Mouse (Mus musculus) R1 (cell line): ENCODE data around the gene Btaf1.

Source experiments
- DNase-seq: peaks from one replicate; pipeline ENCODE4 v3.0.0-alpha.2; 2018; ENCODE audit warnings: low read depth, low spot score

Btaf1 gene

DNA sequence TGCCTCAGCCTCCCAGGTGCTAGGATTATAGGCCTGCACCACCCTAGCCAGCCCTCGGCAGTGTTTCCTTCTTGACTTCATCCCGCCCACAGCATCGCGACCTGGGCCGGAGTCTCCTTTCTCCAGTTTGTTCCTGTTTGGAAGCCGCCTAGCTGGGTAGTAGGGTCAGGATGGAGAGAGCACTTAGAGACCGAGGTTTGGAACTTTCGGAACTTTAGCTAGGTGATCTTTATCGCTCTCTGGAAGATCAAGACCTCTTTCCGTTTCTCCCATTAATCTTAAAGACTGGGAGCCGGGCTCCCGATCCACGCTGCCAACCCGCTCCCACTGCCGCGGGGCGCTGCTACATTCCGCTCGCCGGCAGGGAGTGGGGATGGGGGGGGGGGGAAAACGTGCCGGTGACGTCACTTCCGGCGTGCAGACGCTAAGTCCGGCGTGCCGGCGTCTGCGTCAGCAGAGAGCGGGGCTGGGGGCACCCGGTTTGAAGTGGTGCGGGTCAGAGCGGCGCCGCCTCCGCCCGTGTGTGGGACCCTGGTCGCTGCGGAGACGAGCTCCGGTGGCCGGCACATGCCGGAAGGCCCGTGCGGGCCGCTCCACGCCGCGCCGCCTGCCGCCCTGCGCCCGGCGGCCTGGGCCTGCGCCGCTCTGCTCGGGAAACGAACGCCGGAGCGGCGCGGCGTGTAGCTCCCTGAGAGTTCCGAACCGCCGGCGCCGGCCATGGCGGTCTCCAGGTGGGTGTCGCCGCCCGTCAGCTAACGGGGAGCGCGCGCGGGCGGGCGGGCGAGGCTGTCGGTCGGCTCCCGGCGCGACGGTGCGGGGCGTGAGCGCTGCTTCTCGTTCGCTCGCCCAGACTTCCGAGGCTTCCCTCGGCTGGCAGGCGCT lies at the start of gene Btaf1:
Gene Btaf1 (plus strand): TSS at position 409 of the 882 bp plus-strand sequence.
- peak; percentile 90 for DNase-seq

DNA sequence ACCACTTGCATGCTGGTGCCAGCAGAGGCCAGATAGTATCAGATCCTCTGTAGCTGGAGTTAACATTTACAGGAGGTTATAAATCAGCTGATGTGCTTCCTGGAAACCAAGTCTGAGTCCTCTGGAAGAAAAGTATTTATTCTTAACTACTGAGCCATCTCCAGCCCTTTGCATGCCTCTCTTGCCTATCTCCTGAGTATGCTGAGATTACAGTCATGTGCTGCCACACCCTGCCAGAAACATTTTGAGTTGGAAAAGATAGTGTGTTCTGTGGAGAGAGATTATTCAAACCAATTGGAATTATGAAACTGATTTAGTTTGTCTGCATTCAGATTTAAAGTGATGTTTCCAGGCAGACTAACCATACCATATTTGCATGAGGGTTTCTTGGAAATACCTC lies 48.5 kb upstream of the Btaf1 start:
- DNase-seq, result no peak

DNA sequence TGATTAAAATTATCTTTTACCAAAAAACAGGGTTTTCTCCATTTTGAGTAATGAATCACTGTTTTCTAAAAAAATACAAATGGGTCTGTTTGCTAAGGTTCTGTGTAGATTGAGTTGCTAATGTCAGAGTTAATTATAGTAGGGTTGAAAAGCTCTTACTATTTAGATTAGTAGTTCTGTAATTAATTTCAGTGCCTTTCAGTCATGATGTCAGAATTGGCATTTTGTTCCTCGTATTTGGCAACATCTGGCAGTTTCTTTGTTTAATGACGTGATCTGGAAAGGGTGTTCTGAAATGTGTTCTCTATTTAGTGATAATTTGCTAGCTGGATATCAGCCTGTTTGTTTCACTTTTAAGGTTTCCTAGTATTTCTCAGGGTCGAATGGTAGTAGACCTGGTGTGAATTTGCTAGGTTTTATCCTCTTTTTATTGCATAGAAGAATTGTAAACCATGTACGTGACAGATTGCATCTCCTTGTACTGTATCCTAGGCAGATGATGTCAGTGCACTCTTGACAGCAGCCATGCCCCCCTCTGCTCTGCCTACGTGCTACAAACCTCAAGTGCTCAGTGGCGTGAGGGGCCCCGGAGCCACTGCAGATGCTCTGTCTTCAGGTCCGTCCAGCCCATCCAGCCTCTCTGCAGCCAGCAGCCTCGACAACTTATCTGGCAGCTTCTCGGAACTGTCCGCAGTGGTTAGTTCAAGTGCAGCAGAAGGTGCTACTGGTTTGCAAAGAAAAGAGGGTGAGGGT lies 47.0 kb upstream of the Btaf1 start:
- no peak for DNase-seq

DNA sequence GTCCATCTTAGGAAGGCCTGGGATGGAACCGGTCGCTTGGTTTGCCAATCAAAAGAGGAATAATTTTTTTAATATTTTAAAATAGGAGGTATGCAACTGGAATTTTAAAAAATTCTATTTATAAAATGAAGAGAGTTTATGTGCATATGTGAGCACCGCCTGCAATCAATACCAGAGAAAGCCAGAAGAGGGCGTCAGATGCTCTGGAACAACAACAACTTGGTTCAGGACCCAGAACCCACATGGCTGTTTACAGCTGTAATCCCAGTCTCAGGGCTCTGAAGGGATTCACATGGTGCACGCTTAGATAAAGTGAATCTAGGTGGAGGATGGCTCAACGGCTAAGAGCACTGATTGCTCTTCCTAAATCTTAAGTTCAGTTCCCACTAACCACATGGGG lies 42.8 kb upstream of the Btaf1 start:
- peak; percentile 76 for DNase-seq

DNA sequence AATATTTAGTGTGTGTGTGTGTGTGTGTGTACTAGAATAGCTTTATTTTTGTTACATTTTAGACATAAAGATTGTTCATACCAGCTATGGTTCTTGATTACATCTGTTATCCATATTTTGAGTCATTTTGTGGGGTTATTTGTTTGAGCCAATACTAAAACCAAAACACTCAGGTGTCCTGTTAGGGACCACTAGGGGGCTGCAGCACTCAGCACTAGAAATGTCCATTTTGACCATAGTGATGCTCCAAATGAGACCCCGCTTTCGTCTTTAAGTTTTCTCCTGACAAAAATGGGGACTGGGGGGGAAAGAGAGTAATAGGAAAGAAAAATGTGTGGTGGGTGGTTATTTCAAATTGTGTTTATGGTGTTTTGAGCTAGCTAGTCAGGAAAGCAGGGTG lies 39.6 kb upstream of the Btaf1 start:
- DNase-seq, result peak; percentile 39

GRCm38 (mm10) chr19:36887706-36888105 lies 38.2 kb upstream of the Btaf1 start:
- peak; percentile 69 for DNase-seq

DNA sequence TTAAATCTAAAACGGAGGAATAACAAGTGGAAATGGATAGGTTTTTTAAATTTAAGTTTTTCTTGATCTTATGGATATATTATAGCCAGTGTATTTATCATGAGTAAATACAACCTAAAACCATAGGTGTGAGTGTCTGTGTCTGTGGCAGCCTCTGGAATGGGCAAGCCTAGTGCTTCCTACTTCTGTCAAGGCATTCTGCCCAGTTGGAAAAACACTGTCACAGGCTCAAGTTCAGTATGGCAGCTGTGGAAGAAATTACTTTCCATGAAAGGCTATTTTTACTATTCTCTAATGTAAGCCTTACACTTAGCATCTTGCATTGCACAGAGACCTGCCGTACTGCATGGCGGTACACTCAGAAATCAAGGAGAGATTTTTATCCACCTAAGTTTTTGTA lies 34.1 kb upstream of the Btaf1 start:
- DNase-seq, result no peak

GRCm38 (mm10) chr19:36896791-36897569 lies 28.9 kb upstream of the Btaf1 start:
- no peak for DNase-seq

GRCm38 (mm10) chr19:36897778-36898177 lies 28.1 kb upstream of the Btaf1 start:
- peak; percentile 84 for DNase-seq

DNA sequence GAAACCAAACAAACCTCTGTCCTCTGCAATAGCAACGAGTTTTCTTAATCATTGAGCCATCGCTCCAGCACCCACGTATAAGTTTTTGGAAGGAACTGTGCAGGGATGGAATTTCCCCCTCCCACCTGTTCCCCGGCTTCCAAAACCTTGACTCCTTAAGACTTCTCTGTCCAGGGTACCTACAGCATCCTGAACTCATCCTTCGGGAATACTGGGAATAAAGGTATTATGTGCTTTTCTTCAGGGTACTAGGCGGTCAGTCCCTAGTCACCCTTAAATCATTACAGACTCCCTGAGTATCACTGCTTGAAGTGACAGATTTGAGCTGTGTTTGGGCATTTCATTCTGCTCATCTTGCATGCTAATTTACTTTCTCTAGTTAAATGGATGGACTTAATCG lies 22.5 kb upstream of the Btaf1 start:
- DNase-seq, result no peak

GRCm38 (mm10) chr19:36904211-36905007 lies 21.5 kb upstream of the Btaf1 start:
- DNase-seq, result peak; percentile 89

GRCm38 (mm10) chr19:36909150-36909549 lies 16.7 kb upstream of the Btaf1 start:
- no peak for DNase-seq

- peak; percentile 90 for DNase-seq
Measured at GRCm38 (mm10) chr19:36909676-36910292, 16.1 kb upstream of the Btaf1 start.

DNA sequence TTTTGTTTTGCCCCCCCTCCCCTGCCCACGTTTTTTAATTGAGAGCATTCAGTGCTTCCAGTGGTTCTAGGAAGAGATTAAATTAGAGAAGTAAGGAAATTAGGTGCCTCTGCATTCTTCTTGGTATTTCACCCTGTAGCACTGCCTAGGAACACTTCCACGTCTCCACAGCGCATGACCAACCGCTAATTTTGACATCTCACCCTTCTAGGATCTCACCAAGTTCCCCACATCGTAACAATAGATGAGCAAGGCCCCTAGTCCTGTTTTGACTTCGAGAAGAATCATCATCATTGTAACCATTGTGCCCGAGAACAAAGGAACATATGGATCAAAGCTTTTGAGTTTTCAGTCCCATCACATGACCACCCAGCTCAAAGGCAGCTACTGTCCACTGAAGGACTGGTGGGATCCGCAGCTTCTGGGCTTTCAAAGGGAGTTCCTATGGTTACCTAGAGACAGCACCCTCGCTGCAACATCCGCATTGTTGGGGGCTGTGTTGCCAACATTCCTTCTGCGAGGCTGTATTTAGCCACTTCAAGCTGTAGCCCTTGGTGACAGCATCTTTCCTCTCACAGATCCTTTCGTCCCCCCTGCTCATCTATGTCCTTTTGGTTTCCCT lies 15.3 kb upstream of the Btaf1 start:
- DNase-seq, result no peak

DNA sequence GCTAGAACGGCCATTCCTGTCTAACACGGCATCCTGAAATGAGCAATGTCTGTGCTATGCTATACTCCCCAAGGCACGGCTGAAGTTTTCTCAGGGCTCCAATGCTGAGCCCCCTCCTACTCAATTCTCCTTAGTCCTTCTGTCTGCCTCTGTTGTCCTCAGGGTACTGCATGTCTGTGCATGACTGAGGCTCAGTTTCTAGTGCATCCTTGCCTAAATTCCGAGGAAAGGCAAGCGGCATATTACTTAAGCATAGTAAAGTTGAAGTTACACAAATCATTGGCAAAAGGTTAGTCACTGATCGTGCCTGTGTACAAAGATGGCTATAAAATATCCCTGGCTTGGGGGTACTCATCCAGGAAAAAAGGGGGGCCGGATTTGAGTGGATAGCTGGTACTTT lies 12.8 kb upstream of the Btaf1 start:
- no peak for DNase-seq

GRCm38 (mm10) chr19:36916206-36916605 lies 9.7 kb upstream of the Btaf1 start:
- DNase-seq, result no peak

- DNase-seq, result no peak
Measured at GRCm38 (mm10) chr19:36916876-36917389, 8.9 kb upstream of the Btaf1 start.

DNA sequence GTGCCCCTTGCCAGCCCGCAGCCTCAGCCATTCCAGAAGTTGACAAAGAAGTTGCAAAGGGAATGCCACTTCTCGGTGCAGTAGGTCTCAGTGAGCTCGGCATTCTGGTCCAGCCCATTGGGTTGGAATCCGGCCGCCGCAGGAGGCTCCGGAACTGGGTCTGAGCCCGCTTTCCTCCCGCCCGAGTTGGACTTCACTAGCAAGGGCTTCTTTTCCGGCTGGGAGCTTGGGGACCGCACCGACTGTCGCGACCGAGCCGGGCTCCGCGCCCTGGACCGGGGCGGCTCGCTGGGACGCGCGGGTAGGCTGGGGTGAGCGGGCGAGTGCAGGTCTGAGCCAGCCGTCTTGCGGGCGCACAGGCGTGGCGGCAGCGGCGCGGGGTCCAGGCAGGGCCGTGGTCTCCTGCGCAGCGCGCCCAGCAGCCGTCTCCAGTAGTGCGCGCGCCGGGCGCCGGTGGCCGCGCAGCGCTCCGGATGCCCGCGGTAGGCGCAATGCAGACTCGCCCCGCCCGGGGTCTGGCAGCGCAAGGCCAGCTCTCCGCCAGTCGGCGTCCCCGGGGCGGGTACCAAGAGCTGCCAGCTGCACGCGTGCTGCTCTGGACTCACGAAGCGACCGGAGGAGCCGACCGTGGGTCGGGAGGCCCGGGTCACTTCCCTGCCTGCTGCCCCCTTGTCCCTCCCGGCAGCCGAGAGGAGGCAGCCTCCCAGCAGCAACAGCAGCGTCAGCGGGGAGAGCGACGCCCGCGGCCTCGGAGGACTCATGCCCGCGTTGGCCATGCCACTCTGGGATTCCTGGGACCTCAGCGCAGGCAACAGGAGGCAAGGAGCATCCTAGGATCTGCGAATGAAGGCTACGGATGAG lies 7.2 kb upstream of the Btaf1 start:
- peak; percentile 77 for DNase-seq

GRCm38 (mm10) chr19:36919466-36919865 lies 6.4 kb upstream of the Btaf1 start, which contains the start of gene Fgfbp3:
Fgfbp3 (minus strand) TSS chr19:36919615.
- DNase-seq, result peak; percentile 65
